Mouse (Mus musculus) liver, postnatal 0 days (tissue): ENCODE measurements at regions not wholly inside any gene's neighbourhood (a gene's known extent, or its start where the extent isn't known, plus 50 kb on each side); places are given as distances from the start of the nearest gene placed in this dataset.

Experiments used
- CTCF ChIP-seq: sonication (generic); IDR thresholded peaks from 2 replicates; pipeline ENCODE4 v1.5.1; 2016; ENCODE audit warnings: antibody characterized with exemption, low read depth
- EP300 ChIP-seq: IDR thresholded peaks from 2 replicates; pipeline ENCODE4 v1.6.1; 2016; ENCODE audit warnings: antibody characterized with exemption, low read depth, mild to moderate bottlenecking

GRCm38 (mm10) chr6:100145869-100146268, 141.4 kb downstream of the Rybp start:
- TF ChIP-seq CTCF (no peak), EP300 (no peak)
